Mouse (Mus musculus) T-helper 1 cell (primary cell): ENCODE results near the gene Dhrs13.
"Not testable (repeated sequence)": the region's sequence is repeated elsewhere in the genome, so short reads cannot be mapped to it uniquely, and the experiment has no call there.

Experiments
- in situ Hi-C: fragments of 300-600 bp; cut with MboI, MseI; formaldehyde crosslinking; loops from one replicate; pipeline ENCODE4 v1.15.1; 2025; ENCODE audit warnings: high pct_unique_total_duplicates

The Dhrs13 gene

DNA sequence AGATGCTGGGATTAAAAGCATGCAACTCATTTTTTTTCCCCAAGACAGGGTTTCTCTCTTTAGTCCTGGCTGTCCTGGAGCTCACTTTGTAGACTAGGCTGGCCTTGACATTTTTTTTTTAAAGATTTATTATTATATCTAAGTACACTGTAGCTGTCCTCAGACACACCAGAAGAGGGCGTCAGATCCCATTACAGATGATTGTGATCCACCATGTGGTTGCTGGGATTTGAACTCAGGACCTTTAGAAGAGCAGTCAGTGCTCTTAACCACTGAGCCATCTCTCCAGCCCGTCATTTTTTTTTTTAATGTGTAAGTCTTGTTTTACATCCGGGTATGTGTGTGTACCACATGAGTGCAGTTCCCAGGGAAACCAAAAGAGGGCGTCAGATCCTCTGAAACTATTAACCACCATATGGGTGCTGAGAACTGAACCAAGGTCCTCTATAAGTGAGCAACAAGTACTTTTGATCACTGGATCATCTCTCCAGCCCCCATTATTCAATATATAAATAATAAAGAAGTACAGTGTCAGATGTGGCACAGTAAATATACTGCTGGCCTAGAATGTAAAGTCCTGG lies 10.3 kb downstream of the Dhrs13 start:
- in situ Hi-C loops, result not testable (repeated sequence)

DNA sequence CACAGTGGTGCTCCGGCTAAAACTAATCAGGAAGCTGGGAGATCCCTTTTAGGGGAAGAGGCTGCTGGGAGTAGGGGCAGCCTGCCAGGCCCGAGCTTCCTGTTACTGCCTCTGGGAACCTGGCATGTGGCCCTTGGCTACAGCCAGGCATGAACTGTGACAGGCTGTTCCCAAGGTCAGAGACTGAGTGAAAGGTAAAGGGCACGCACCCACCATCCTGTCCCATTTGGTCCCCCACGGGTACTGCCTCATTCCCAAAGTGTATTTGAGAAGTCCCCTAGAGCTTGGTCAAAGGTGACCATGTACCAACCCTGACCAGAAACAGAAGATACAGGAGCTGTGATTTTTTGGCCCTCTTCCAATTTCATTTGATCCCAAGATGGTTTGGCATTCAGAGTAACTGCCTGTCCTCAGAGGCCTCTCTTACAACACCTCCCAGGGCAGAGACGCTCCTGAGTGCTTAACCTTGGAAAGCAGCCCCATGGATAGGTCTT lies 12.7 kb downstream of the Dhrs13 start:
- in situ Hi-C loops, result no loop called here

DNA sequence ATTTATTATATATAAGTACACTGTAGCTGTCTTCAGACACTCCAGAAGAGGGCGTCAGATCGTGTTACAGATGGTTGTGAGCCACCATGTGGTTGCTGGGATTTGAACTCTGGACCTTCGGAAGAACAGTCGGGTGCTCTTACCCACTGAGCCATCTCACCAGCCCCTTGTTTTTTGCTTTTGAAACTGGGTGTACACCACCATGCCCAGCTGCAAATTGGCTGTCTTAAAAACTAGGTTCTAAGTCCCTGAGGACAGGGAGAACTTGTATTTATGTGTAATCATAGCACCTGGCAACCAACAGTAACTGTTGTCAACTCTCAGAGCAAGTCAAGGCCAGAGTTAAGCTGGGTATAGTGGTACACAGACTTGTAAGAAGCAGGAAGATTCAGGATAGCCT lies 16.6 kb downstream of the Dhrs13 start:
- in situ Hi-C loops, result not testable (repeated sequence)

DNA sequence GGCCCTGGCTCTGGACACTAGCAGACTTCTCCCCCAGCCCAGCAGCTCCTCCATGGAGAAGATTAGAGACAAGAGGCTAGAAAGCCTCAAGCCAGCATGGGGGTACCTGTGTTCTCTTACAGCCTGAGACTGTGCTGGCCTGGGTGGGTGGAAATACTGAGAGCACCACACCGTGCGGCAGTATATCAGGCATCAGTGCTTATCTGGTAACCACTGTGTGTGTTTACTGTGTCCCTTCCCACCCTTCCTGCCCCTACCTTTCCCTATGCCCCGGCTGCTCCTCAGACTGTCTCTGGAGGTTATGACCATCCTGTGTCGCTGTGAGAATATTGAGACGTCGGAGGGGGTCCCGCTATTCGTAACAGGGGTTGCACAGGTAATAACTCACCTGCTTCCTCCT lies 21.0 kb downstream of the Dhrs13 start:
- in situ Hi-C loops, result no loop called here

DNA sequence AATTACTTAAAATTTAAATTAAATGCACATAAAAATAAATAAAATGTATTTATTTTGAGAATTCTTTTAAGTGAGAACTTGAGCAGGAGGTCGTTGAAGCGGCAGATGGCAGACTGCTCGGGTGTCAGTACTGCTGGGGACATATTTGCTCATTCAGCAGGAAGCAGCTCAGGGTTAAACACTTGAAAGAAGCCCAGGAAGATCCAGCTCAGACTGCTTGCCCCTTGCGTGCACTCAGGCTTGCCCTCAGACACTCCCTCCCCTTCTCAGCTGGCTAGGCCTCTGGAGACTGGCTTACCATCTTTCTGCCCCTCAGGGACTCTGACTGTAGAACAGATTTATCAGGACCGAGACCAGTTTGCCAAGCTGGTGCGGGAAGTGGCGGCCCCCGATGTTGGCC lies 24.9 kb downstream of the Dhrs13 start:
- in situ Hi-C loops, result no loop called here

DNA sequence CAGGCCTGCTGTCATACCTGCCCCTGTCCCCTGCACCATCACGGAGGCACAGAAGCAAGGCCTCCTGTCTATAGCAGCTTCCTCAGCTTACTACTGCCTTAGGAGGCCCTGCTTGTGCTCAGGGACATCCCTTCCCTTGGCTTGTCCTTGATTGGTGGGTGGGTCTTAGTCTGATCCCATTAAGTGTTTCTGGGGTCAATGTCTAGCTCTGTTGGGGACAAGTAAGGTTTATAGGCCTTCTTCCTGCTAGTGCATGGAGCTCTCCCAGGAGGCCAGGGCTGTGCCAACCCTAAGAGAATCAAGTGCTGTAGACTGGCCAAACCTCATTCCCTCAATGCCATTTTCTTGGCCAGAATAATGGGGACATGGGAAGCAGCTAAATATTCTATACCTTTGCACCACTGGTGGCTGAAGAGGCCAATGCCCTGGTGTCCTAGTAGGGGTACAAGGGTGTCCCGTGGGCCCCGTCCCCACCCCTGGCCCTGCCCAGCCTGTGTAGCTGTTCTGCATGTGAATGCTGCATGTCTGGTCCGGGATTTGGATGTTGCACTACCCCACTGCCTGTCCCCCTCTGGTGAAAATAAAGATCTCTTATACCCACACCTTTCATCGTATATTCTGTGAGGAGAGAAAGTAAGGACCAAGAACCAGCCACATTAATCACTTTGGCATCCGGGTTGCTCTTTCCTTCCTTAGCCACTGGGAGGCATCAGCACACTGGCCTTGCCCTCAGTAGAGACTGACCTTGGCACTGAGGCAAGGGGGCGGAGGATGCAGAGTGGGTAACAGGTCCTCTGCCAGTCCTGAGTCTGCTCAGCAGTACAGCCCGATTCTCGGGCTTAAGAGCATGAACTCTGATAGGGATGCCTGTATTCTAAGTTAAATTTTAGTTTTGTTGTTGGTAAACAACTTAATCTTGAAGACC lies 28.0 kb downstream of the Dhrs13 start:
- in situ Hi-C loops, result no loop called here

DNA sequence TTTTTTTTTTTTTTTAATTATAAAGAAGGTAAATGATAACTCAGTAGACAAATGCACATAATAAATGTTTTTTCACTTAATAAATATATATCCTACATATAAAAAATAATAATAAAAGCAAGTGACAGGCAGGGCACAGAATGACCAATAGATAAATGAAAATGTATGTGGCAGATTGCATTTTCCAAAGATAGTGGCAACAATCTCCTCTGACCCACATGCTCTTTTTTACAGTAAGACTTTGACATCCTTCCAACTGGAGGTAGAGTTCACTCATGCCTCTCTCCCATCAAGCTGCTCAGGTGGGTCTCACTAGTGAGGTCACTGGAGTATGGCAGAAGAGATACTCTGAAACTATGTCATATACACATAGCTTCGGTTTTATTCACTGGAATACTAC lies 30.5 kb downstream of the Dhrs13 start:
- in situ Hi-C loops, result no loop called here

DNA sequence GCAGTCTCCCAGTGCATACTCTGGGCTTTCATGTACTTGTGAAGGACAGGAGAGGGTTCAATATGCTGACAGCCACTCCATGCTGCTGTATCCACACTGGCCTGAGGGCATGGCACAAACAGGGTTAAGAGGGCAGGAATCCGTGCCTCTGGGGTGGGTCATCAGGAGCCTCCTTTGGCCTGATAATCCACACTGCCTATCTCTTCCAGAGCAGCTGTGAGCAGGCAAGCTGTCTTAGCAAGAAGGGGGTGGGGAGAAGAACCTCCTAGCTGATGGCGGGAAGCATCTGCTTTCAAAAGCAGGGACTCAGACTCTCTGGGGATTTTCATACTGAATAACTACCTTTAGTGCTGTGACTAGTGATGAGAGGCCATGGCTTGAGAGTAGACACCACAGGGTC lies 33.8 kb downstream of the Dhrs13 start:
- in situ Hi-C loops, result no loop called here

DNA sequence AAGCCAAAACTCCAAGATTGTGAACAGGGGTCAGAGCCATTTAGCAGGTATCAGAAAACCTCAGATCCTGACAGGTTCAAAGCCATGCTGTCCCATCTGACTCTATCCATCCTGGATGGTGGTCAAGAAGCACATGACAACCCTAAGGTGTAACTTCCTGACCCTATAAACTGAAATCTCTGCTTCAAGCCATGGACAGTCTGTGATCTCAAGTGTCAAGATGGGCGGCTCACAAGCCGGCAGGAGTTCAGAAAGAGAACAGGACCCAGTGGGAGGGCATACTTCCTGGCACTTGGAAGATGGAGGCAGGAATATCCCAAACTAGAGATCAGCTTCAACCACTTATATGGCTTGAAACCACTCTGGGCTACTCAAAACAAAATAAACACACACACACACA lies 34.6 kb downstream of the Dhrs13 start:
- in situ Hi-C loops, result no loop called here

DNA sequence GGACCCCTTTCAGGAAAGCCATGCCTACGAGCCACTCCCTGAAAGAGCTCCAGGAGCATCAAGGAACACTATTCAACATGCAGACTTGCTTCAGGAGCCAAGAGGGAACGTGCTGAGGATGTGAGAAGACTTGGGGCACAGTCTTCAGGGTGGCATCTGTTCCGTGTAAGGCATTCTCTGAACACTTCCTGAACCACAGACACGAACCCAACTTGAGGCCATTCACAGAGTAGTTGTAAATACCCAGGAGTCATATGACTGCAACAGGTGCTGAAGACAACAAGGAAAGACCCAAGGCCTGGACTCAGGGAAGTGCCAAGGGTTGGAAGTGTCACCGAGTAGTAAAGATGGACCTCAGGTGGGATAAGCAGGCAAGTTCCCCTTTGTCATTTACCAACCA lies 35.5 kb downstream of the Dhrs13 start:
- in situ Hi-C loops, result no loop called here

DNA sequence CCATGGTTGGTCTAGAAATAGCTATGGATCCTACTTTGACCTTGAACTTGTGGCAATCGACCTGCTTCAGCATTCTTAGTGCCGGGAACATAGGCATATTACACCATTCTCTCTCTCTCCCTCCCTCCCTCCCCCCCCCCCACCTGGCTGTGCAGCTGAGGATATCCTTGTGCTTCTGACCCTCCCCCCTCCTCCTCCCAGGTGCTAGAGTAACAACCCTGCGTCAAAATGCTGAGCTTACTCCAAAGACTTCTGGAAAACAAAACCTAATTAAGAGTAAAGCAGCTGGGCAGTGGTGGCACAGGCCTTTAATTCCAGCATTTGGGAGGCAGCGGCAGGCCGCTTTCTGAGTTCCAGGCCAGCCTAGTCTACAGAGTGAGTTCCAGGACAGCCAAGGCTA lies 37.0 kb downstream of the Dhrs13 start:
- in situ Hi-C loops, result no loop called here

DNA sequence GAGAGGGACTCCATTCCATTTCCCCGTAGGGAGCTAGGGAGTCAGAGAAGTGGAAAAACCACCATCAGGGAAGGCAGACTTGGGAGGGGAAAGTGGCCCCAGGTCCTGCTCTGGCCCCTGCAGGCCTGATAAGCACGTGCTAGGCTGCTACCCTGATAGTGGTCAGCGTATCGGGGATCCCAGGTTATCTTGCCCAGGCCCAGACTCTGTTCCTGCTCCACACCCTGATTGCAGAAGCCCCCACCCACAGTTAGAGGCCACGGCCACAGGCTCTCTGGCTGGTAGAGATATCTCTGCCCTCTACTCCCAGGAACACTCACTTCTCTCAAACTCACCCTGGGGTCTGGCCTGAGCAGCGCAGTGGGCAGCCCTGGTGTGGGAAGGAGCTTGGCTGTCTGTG lies 37.6 kb downstream of the Dhrs13 start:
- in situ Hi-C loops, result no loop called here

DNA sequence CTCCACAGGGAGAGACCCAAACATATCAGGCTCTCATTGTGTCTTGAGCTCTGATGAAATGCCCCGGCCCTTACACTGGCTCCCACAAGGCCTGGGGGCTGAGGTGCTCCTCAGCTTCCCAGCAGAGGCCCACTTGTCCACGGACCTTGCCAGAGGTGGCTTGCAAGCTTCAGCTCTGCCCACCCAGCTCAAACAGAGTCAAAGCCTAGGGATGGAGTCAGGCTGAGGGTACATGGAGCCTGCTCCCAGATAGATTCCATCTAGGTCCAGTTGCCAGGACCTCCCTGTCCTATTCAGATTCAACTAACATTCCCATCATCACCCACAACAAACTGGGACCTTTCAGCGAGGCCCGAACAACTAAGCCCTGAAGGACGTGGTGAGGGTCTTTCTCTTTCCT lies 39.9 kb downstream of the Dhrs13 start:
- in situ Hi-C loops, result no loop called here

DNA sequence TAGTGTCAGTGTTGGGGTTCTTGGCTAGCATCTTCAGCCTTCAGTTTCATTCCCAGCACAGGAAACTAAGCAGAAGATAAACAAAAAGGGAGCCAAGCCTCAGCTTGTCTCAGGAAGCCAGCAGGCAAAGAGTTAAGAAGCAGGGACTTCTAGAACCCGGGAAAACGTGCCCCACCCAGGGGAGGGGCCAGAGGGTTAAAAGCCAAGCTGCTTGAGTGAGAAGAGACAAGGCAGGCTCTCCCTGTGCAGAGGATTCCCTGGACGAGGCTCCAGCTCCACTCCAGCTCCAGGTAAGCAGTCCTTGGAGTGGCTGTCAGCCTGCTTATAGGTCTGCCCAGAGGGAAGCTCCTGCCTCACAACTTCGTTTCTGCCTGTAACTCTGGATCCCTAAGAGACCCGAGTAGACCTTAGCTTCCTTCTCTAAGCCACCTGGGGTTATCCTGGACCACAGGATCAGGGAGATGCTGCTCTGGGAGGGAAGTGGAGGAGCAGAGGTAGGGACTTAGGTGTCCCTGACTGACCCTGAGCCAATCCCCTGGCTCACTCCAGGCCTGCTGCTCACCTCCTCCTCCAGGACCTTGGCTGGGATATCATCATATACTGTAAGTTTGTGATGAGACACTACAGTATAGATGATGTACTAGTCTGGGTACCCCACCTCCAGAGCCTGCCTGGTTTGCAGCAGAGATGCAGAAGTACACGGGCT lies 40.5 kb downstream of the Dhrs13 start:
- in situ Hi-C loops, result no loop called here

DNA sequence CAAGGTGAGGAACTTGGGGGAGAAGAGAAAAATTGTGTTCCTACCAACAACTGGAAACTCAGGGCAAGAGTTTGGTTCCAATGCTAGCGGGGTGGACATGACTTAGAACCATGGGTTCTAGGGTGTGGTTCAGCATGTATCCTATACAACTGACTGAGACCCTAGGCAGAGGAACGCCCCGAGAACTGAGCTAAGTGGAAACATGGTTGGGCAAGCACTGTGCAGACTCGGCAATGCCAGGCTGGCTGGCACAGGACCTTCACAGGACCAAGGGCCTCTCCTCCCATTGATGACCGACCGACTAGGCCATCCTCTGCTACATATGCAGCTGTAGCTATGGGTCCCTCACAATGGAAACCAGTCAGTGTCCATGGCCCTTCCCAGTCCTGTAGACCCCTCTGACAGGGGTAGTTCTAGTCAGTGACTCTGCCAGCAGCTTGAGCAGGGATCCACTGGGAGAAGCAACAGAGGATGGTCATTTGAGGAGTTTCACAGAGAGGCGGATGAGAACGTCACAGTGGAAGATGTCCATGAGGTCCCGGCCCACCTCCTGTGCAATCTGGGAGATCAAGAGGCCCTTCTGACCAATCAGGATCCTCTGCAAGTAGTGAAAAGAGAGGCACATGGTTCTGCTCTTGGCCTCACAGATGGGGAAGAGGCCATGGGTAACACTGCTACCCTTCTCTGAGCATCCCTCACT lies 41.6 kb downstream of the Dhrs13 start:
- in situ Hi-C loops, result no loop called here

DNA sequence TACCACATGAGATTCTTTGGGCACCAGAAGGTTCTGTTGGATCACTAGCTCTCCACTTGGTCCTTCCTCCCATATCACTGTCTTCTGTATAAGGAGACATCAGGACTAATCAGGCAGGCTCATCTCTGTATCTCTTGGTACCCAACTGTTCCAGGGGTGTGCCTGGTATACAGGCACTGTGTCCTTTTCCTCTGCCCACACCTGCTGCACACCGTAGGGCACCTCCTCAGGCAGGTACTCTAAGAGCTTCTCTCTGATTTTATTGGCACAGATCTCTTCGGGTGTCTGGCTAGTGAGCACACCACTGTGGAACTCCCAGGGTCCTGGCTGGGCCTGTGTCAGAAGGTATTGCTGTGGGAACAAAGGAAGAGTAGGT lies 42.2 kb downstream of the Dhrs13 start:
- in situ Hi-C loops, result no loop called here

DNA sequence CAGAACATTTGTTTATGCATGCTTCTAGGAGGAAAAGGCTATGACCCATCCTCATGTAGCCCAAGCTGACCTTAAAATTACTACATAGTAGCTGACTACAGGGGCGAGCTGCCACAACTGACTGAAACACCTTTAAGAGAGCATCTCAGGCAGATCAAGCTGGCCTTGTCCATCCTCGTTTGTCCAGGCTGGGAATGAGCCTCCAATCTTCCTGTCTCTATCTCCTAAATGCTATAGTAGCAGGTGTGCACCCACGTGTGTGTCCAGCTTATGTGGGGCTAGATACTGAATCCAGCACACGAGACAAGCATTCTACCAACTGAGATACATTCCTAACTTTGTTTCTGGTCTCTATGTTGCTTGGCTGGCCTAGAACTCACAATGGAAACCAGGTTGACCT lies 42.6 kb downstream of the Dhrs13 start:
- in situ Hi-C loops, result no loop called here

DNA sequence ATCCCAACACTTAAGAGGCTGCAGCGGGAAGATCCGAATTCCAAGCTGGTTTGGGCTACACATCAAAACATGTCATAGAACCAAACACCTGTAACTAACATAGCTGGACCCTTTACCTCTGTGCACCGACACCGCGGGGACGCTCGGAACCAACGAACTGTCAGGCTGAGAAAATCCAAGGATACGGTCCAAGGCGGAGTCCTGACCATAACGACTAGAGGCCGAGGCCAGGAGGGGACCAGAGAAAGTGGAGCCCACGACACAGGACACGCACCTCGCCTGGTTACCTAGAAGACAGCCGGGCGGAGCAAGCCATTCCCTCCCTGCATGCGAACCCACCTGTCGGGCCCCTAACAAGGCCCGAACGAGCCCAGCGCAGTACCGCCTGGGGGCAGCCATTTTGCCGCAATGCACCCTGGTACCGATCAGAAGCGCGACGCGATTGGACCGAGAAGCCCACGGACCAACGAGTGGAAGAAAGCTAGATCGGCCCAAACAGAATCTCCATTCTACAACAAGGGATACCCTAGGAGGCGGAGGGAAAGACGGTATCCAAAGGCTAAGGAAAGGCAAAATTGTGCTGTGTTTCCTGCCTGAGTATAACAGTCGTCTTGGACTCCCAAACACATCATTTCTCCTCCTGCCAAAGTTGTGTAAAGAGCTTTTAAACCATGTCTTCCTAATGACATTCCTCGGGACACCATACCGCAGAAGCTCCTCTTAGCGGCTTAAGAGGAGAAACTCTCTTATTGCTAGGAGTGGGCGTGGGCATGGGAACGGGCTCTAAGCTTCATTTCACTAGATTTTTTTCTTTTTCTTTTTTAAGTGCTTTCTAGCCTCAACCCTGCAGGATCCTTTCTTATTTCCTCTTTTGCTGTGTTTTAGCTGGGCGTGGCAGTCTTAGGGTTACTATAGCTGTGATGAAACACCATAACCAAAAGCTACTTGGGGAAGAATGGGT lies 48.2 kb downstream of the Dhrs13 start, which contains the start of gene Eral1:
Gene Eral1, minus strand, starts transcription at position 423 of the 961 bp plus-strand sequence.
- in situ Hi-C loops, result no loop called here

DNA sequence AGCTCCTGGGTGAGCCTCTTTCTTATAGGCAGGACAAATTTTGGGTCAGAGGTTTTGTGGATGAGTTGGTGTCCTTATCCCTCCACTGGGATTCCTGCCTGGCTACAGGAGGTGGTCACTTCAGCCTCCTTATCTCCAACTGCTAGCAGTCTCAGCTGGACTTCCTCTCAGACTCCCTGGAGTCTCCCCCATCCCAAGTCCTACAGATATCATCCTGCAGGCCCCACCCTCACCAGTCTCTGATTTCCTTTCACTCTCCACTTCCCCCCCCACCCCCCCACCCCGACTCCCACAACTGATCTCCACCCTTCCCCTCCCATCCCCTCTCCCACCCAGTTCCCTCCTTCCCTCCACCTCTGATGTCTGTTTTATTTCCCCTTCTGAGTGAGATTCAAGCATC lies 51.5 kb downstream of the Dhrs13 start:
- in situ Hi-C loops, result no loop called here

DNA sequence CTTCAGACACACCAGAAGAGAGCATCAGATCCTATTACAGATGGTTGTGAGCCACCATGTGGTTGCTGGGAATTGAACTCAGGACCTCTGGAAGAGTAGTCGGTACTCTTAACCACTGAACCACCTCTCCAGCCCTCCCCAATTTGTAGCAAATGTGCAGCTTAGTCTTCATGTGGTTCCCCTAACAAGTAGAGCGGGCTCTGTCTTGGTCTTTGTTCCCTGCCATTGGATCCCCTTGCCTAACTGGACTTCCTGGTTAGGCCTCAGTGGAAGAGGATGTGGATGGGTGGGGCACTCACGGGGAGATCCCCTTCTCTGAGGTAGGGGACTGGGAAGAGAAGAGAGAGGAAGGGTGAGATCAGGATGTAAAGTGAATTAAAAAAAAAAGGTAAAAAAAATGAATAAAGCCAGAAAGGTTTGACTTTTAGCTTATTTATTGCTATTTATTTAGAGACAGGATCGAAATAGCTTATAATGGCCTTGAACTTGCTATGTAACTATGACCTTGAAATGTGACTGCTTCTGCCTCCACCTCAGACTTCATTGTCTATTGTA lies 54.9 kb downstream of the Dhrs13 start:
- in situ Hi-C loops, result no loop called here
